Mouse (Mus musculus) hindbrain, postnatal 0 days (tissue): Measurements from ENCODE around the gene Ciao2a. TPM values are rescaled to one million over a fixed set of nuclear protein-coding genes. Genes with fewer than 3 reads are reported as not detected.

Experiments used
- ATAC-seq: fragments of 200-750 bp; cut with Nextera tagmentation; 2 replicates; pipeline ENCODE4 v1.8.0; 2017; ENCODE audit warnings: mild to moderate bottlenecking, moderate TSS enrichment, moderate library complexity
- DNase-seq: peaks from one replicate; pipeline ENCODE4 v3.0.0-alpha.2; 2015; ENCODE audit warnings: low spot score
- H3K27ac ChIP-seq: fragments of 300-500 bp; sonication (generic); 2 replicates; pipeline ENCODE4 v1.5.1; 2014; ENCODE audit warnings: mild to moderate bottlenecking
- H3K27me3 ChIP-seq: fragments of 300-500 bp; sonication (generic); 2 replicates; pipeline ENCODE4 v1.6.1; 2014; ENCODE audit warnings: low read length, mixed read lengths; ENCODE audit not compliant: insufficient read depth
- H3K36me3 ChIP-seq: fragments of 300-500 bp; sonication (generic); 2 replicates; pipeline ENCODE4 v1.6.1; 2014; ENCODE audit warnings: low read length, mixed read lengths; ENCODE audit not compliant: insufficient read depth
- H3K4me1 ChIP-seq: fragments of 300-500 bp; sonication (generic); 2 replicates; pipeline ENCODE4 v1.6.1; 2014; ENCODE audit warnings: antibody characterized with exemption, low read length, mixed read lengths; ENCODE audit not compliant: insufficient read depth
- H3K4me2 ChIP-seq: fragments of 300-500 bp; sonication (generic); 2 replicates; pipeline ENCODE4 v1.6.1; 2014; ENCODE audit warnings: low read depth, mild to moderate bottlenecking, low read length, moderate library complexity, mixed read lengths
- H3K4me3 ChIP-seq: fragments of 300-500 bp; sonication (generic); 2 replicates; pipeline ENCODE4 v1.5.1; 2014; ENCODE audit warnings: low read length
- H3K9ac ChIP-seq: fragments of 300-500 bp; sonication (generic); replicated peaks from 2 replicates; pipeline ENCODE4 v1.6.1; 2014; ENCODE audit warnings: mild to moderate bottlenecking, low read length, moderate library complexity, mixed read lengths
- H3K9me3 ChIP-seq: fragments of 300-500 bp; sonication (generic); 2 replicates; pipeline ENCODE4 v1.6.1; 2016; ENCODE audit warnings: low read length, mixed read lengths
- CTCF ChIP-seq: IDR thresholded peaks from 2 replicates; pipeline ENCODE4 v1.5.1; 2016; ENCODE audit warnings: antibody characterized with exemption, control low read depth, low read depth
- WGBS: fragments of 180-500 bp; shearing (Covaris S2); extraction: QIAGEN DNeasy Blood & Tissue Kit; methylation state at CpG from one replicate; pipeline ENCODE4 v1.1.7; 2014; 5-methylcytosine and 5-hydroxymethylcytosine counted together
- polyA plus RNA-seq: library from polyadenylated mRNA; unstranded; fragments of >200 nt; fragmentation: Nextera tagmentation; extraction: Ambion mirVana; gene quantifications from 2 replicates; pipeline ENCODE4 v1.2.1, GENCODE M21; 2015
- total RNA-seq: library from RNA; depleted of rRNA; stranded (reverse); fragments of >200 nt; gene quantifications from 2 replicates; pipeline ENCODE4 v1.2.3, GENCODE M21; 2014

Gene Ciao2a
- total and polyA plus RNA-seq, 2 experiments from 2014 or later, result 25.5 to 77.6 TPM

GRCm38 (mm10) chr9:66168233-66168632 lies 41.8 kb downstream of the Ciao2a start:
- no peak for ATAC-seq
- H3K4me1 ChIP-seq, result no peaks in the 10 kb centered on the region
- no peak for DNase-seq
- H3K4me2 ChIP-seq, result no peak overlapping the region
- no peak overlapping the region for H3K9ac ChIP-seq
- 11% methylated on average over 1 of the region's 1 CpGs for WGBS
- no peaks in the 10 kb centered on the region for H3K36me3 ChIP-seq
- H3K27me3 ChIP-seq, result no peaks in the 10 kb centered on the region
- no peak for TF ChIP-seq CTCF
- no peak overlapping the region for H3K4me3 ChIP-seq
- H3K27ac ChIP-seq, result no peak overlapping the region
- no peaks in the 10 kb centered on the region for H3K9me3 ChIP-seq

GRCm38 (mm10) chr9:66170506-66170905 lies 44.1 kb downstream of the Ciao2a start:
- DNase-seq (no peak), ATAC-seq (no peak)
- no peaks in the 10 kb centered on the region for H3K27me3 ChIP-seq
- no peaks in the 10 kb centered on the region for H3K36me3 ChIP-seq
- no peak overlapping the region for H3K9ac ChIP-seq
- no peak overlapping the region for H3K4me3 ChIP-seq
- no peak overlapping the region for H3K4me2 ChIP-seq
- WGBS, result 24% methylated on average over 5 of the region's 5 CpGs
- no peak for TF ChIP-seq CTCF
- no peaks in the 10 kb centered on the region for H3K4me1 ChIP-seq
- H3K27ac ChIP-seq, result no peak overlapping the region
- no peaks in the 10 kb centered on the region for H3K9me3 ChIP-seq

GRCm38 (mm10) chr9:66171275-66171921 lies 45.0 kb downstream of the Ciao2a start:
- Histone ChIP-seq H3K4me3 (no peak overlapping the region), H3K27ac (no peak overlapping the region), H3K27me3 (no peaks in the 10 kb centered on the region), H3K9ac (no peak overlapping the region), H3K4me1 (no peaks in the 10 kb centered on the region), H3K36me3 (no peaks in the 10 kb centered on the region), H3K9me3 (no peaks in the 10 kb centered on the region), H3K4me2 (no peak overlapping the region)
- DNase-seq (no peak), ATAC-seq (no peak)
- no peak for TF ChIP-seq CTCF
- 47% methylated on average over 12 of the region's 12 CpGs for WGBS

- Histone ChIP-seq H3K4me1 (no peaks in the 10 kb centered on the region), H3K4me2 (no peak overlapping the region), H3K9me3 (no peaks in the 10 kb centered on the region), H3K27me3 (no peaks in the 10 kb centered on the region), H3K4me3 (no peak overlapping the region), H3K36me3 (no peaks in the 10 kb centered on the region), H3K9ac (no peak overlapping the region), H3K27ac (no peak overlapping the region)
- DNase-seq, result no peak
- TF ChIP-seq CTCF, result no peak
- no peak for ATAC-seq
- 95% methylated on average over 5 of the region's 5 CpGs for WGBS
Measured at GRCm38 (mm10) chr9:66173316-66173855, 47.0 kb downstream of the Ciao2a start.

GRCm38 (mm10) chr9:66174985-66175384 lies 48.6 kb downstream of the Ciao2a start:
- no peaks in the 10 kb centered on the region for H3K9me3 ChIP-seq
- DNase-seq (no peak), ATAC-seq (no peak)
- no peak overlapping the region for H3K4me2 ChIP-seq
- H3K36me3 ChIP-seq, result no peaks in the 10 kb centered on the region
- no peaks in the 10 kb centered on the region for H3K27me3 ChIP-seq
- no peaks in the 10 kb centered on the region for H3K4me1 ChIP-seq
- no peak overlapping the region for H3K4me3 ChIP-seq
- no peak overlapping the region for H3K9ac ChIP-seq
- WGBS, result 89% methylated on average over 3 of the region's 3 CpGs
- no peak for TF ChIP-seq CTCF
- no peak overlapping the region for H3K27ac ChIP-seq

GRCm38 (mm10) chr9:66177975-66178374 lies 51.6 kb downstream of the Ciao2a start:
- 24% methylated on average over 1 of the region's 1 CpGs for WGBS
- Histone ChIP-seq H3K9me3 (no peaks in the 10 kb centered on the region), H3K4me1 (no peaks in the 10 kb centered on the region), H3K4me3 (no peak overlapping the region), H3K27me3 (no peaks in the 10 kb centered on the region), H3K36me3 (no peaks in the 10 kb centered on the region), H3K4me2 (no peak overlapping the region), H3K27ac (no peak overlapping the region), H3K9ac (no peak overlapping the region)
- TF ChIP-seq CTCF, result no peak
- ATAC-seq (no peak), DNase-seq (no peak)

GRCm38 (mm10) chr9:66179795-66180194 lies 53.4 kb downstream of the Ciao2a start:
- Histone ChIP-seq H3K9ac (no peak overlapping the region), H3K4me3 (no peak overlapping the region)

More at GRCm38 (mm10) chr9:66179795-66180194, 53.4 kb downstream of the Ciao2a start:
- H3K27me3 ChIP-seq, result no peaks in the 10 kb centered on the region
- WGBS, result 88% methylated on average over 6 of the region's 6 CpGs
- H3K4me1 ChIP-seq, result no peaks in the 10 kb centered on the region
- H3K27ac ChIP-seq, result no peak overlapping the region
- DNase-seq (no peak), ATAC-seq (no peak)
- TF ChIP-seq CTCF, result no peak
- H3K4me2 ChIP-seq, result no peak overlapping the region
- H3K9me3 ChIP-seq, result no peaks in the 10 kb centered on the region
- no peaks in the 10 kb centered on the region for H3K36me3 ChIP-seq
